Mouse (Mus musculus) bone marrow macrophage, adult 2 months (primary cell): ENCODE results near the gene Pcbp3.

Source experiments
- CTCF ChIP-seq: IDR thresholded peaks from 2 replicates; pipeline ENCODE4 v1.5.1; 2012; ENCODE audit warnings: low read depth, mild to moderate bottlenecking, low read length, moderate library complexity
- POLR2A ChIP-seq: IDR thresholded peaks from 2 replicates; pipeline ENCODE4 v1.6.1; 2012; ENCODE audit warnings: mild to moderate bottlenecking, low read depth, low read length, borderline replicate concordance

GRCm38 (mm10) chr10:76721216-76721615 is 240.5 kb downstream of the Pcbp3 start:
- TF ChIP-seq CTCF = no peak
- TF ChIP-seq POLR2A = no peak
